Mouse (Mus musculus) CH12.LX (cell line): ENCODE results near the gene Syce3.

Experiments used
- CHD1 ChIP-seq: IDR thresholded peaks from 2 replicates; pipeline ENCODE4 v1.6.1; 2012; ENCODE audit warnings: low read depth, low read length, improper control_type of control experiment, inconsistent platforms
- MAFK ChIP-seq: IDR thresholded peaks from 2 replicates; pipeline ENCODE4 v1.6.1; 2011; ENCODE audit warnings: low read length, improper control_type of control experiment; ENCODE audit not compliant: insufficient replicate concordance
- POLR2A ChIP-seq: IDR thresholded peaks from 2 replicates; pipeline ENCODE4 v1.6.1; 2011; ENCODE audit warnings: low read depth, mild to moderate bottlenecking, improper control_type of control experiment, low read length
- RCOR1 ChIP-seq: conservative IDR thresholded peaks from 2 replicates; pipeline ENCODE4 v1.6.1; 2012; ENCODE audit warnings: low read depth, mild to moderate bottlenecking, inconsistent platforms, low read length, improper control_type of control experiment
- UBTF ChIP-seq: IDR thresholded peaks from 2 replicates; pipeline ENCODE4 v1.6.1; 2012; ENCODE audit warnings: low read depth, mild to moderate bottlenecking, inconsistent platforms, low read length, improper control_type of control experiment, moderate library complexity

- TF ChIP-seq POLR2A (no peak), MAFK (no peak), UBTF (no peak), RCOR1 (no peak), CHD1 (no peak)
Measured at GRCm38 (mm10) chr15:89434136-89434535, 23.8 kb upstream of the Syce3 start.
